Mouse (Mus musculus) right cerebral cortex, postnatal 4 days (tissue): Measurements from ENCODE around the gene Fam83d.

Experiments
- DNase-seq: peaks from one replicate; pipeline ENCODE4 v3.0.0-alpha.2; 2022

The Fam83d gene

DNA sequence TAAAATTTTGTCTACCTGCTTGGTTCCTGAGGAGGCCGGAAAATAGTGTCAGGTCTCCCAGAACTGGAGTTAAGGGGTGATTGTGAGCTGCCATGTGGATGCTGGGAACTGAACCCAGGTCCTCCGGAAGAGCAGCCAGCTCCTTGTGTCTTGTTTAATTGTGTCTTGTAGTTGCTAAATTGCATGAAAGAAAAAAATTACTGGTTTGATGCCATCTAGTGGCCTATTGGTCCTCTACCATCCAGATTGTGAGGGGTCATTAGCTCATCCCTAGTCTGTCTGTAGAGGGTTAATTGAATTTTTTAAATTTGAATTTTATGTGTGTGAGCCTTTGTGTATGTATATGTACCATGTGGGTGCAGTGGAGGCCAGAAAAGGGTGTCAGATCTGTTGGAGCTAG is 60.2 kb downstream of the Fam83d start:
- DNase-seq: no peak

DNA sequence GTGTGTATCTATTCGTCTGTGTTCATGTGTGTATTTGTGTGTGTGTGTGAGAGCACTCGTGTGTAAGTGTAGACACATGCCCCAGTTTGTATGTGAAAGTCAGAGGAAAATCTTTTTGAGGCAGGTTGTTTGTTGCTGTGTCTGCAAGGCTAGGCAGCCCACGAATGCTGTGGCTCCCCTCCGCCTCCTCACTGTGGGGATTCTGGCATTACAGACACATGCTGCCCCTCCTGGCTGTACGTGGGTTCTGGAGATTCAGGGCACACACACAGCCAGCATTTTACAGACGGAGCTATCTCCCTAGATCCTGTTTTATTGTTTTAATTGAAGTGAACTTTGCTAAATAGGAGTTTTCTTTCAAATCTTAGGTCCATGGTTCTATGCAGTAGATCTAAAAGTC is 61.9 kb downstream of the Fam83d start:
- DNase-seq: no peak

DNA sequence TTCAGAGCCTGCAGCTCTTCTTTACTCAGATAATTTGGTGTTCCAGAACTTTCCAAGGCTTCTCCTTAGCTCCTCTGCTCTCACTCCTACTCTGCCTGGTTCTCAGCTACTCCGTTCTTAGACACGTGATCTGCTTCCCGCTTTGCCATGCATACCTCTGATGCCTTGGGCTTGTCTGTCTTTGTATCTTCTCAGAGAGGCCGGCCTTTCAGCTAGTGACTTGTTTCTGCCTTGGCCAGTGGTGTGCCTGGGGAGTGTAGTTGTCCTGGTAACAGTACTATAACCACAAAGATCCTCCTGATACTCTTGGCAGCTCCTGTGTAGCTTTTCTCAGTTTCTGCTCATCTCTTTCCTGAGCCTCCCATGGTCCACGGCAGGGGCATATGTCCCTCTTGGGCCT is 65.3 kb downstream of the Fam83d start:
- no peak for DNase-seq

DNA sequence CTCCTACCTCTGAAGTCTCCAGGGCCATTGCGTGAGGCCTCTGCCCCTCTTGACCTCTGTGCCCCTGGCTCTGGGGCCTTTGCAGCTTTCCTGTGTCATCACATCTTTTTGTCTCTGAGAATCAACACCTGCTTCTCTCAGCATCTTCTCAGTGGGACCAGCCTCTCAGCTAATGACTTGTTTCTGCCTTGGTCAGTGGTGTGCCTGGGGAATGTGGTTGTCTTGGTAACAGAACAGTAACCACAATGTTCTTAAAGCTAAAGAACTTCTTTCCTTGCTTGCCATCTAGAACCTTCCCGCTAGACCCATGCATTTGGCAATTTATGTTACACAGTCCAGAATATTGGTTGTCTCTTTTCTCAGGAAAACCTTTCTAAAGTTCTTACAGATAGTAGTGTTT is 65.8 kb downstream of the Fam83d start:
- DNase-seq: no peak
